Mouse (Mus musculus): ENCODE measurements at regions not wholly inside any gene's neighbourhood (a gene's known extent, or its start where the extent isn't known, plus 50 kb on each side); places are given as distances from the start of the nearest gene placed in this dataset.
A peak's percentile ranks its signal among the peaks of the same experiment; 100 is the strongest.

GRCm38 (mm10) chr9:32815473-32815872 is 179.5 kb downstream of the Ets1 start:
- Histone ChIP-seq H3K27ac (no peak overlapping the region), H3K27me3 (ENCODE audit: control insufficient read depth, insufficient read depth, low read length) (no peaks in the 10 kb centered on the region), H3K9ac (ENCODE audit: low read depth, low read length) (no peak overlapping the region), H3K4me3 (no peak overlapping the region), H3K4me1 (ENCODE audit: control insufficient read depth, insufficient read depth, low read length) (peaks cover 6% of the 10 kb centered on the region), H3K36me3 (ENCODE audit: control insufficient read depth, insufficient read depth, low read length) (0 out of 2 replicates have a peak, but pooled peaks cover 2% of the 10 kb centered on the region), H3K79me2 (replicated peaks; ENCODE audit: control insufficient read depth, insufficient read depth, low read length) (no peaks in the 10 kb centered on the region)
- WGBS: 74% methylated on average over 5 of the region's 5 CpGs
- no peak for TF ChIP-seq POLR2A (IDR thresholded peaks at IDR 0.05; ENCODE audit: insufficient read depth, low read depth, low read length)
- TF ChIP-seq CTCF (IDR thresholded peaks at IDR 0.05): no peak
- no peak for TF ChIP-seq EP300 (IDR thresholded peaks at IDR 0.05; ENCODE audit: insufficient read depth, low read depth, low read length)
- intact Hi-C loops (cut with DNase I): loop anchor here (10.0 kb wide), 1 partner anchor 61 kb away; no protein-coding TSS in a partner anchor
- DNase-seq: no peak

GRCm38 (mm10) chr9:32816649-32817425 is 180.8 kb downstream of the Ets1 start:
- intact Hi-C loops (cut with DNase I): loop anchor here (10.0 kb wide), 1 partner anchor 62 kb away; no protein-coding TSS in a partner anchor
- H3K4me3 ChIP-seq: no peak overlapping the region
- 36% methylated on average over 9 of the region's 9 CpGs for WGBS

GRCm38 (mm10) chr9:32817442-32818358 is 181.7 kb downstream of the Ets1 start:
- intact Hi-C loops (cut with DNase I): loop anchor here (10.0 kb wide), 1 partner anchor 63 kb away; no protein-coding TSS in a partner anchor
- no peak overlapping the region for H3K4me3 ChIP-seq

More at GRCm38 (mm10) chr9:32816649-32817425, 180.8 kb downstream of the Ets1 start:
- H3K9ac ChIP-seq (ENCODE audit: low read depth, low read length): no peak overlapping the region
- 0 out of 2 replicates have a peak, but pooled peaks cover 2% of the 10 kb centered on the region for H3K36me3 ChIP-seq (ENCODE audit: control insufficient read depth, insufficient read depth, low read length)
- TF ChIP-seq CTCF (IDR thresholded peaks at IDR 0.05) (no peak), EP300 (IDR thresholded peaks at IDR 0.05; ENCODE audit: insufficient read depth, low read depth, low read length) (peak; percentile 64), POLR2A (IDR thresholded peaks at IDR 0.05; ENCODE audit: insufficient read depth, low read depth, low read length) (peak; percentile 25; the same call in 1 of the 2 replicates)
- H3K27ac ChIP-seq: peak overlapping the region; percentile 61
- no peaks in the 10 kb centered on the region for H3K27me3 ChIP-seq (ENCODE audit: control insufficient read depth, insufficient read depth, low read length)
- peaks cover 6% of the 10 kb centered on the region for H3K4me1 ChIP-seq (ENCODE audit: control insufficient read depth, insufficient read depth, low read length)
- peak; percentile 61 to 71 for DNase-seq
- no peaks in the 10 kb centered on the region for H3K79me2 ChIP-seq (replicated peaks; ENCODE audit: control insufficient read depth, insufficient read depth, low read length)

DNA sequence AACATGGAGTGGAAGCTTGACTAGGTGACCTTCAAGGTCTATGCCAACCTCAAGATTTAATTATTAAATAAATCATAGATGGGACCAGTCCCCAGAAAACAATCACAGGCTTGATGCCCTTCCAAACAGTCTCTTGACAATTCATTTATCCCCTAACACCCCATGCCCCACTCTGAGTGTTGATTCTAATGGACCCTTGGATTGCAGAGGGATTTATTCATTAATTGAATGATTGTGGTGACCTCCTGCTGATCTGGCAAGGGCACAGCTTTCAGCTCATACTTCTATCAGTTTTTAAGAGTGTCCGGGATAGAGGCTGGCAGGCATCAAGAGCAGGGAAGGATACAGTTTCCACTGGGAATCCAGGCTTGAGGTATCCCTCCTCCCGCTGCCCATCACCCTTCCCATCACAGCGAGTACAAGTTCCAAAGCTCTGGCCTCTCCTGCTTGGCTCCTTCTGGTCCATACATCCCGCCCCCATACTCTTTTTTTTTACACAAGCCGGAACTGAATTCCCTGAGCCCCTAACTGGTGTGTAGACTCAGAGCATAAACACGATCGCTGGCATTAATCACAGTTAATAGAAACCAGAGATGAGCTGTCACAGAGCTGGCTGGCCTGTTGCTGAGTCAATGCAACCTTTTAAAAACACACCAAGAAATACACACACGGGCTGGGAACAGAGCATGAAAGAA is 187.6 kb downstream of the Ets1 start:
- H3K36me3 ChIP-seq (ENCODE audit: control insufficient read depth, insufficient read depth, low read length): no peaks in the 10 kb centered on the region
- DNase-seq: no peak
- H3K9ac ChIP-seq (ENCODE audit: low read depth, low read length): no peak overlapping the region
- intact Hi-C loops (cut with DNase I): no loop called here
- H3K4me1 ChIP-seq (ENCODE audit: control insufficient read depth, insufficient read depth, low read length): no peaks in the 10 kb centered on the region
- no peak overlapping the region for H3K27ac ChIP-seq
- no peak for TF ChIP-seq EP300 (IDR thresholded peaks at IDR 0.05; ENCODE audit: insufficient read depth, low read depth, low read length)
- no peak for TF ChIP-seq POLR2A (IDR thresholded peaks at IDR 0.05; ENCODE audit: insufficient read depth, low read depth, low read length)
- H3K27me3 ChIP-seq (ENCODE audit: control insufficient read depth, insufficient read depth, low read length): no peaks in the 10 kb centered on the region
- 51% methylated on average over 8 of the region's 8 CpGs for WGBS
- no peaks in the 10 kb centered on the region for H3K79me2 ChIP-seq (replicated peaks; ENCODE audit: control insufficient read depth, insufficient read depth, low read length)
- no peak overlapping the region for H3K4me3 ChIP-seq

More at GRCm38 (mm10) chr9:32817442-32818358, 181.7 kb downstream of the Ets1 start:
- no peak for DNase-seq
- Histone ChIP-seq H3K27me3 (ENCODE audit: control insufficient read depth, insufficient read depth, low read length) (no peaks in the 10 kb centered on the region), H3K4me1 (ENCODE audit: control insufficient read depth, insufficient read depth, low read length) (peaks cover 6% of the 10 kb centered on the region), H3K79me2 (replicated peaks; ENCODE audit: control insufficient read depth, insufficient read depth, low read length) (no peaks in the 10 kb centered on the region), H3K27ac (no peak overlapping the region; the same call in 1 of the 2 replicates), H3K36me3 (ENCODE audit: control insufficient read depth, insufficient read depth, low read length) (0 out of 2 replicates have a peak, but pooled peaks cover 2% of the 10 kb centered on the region), H3K9ac (ENCODE audit: low read depth, low read length) (no peak overlapping the region)
- TF ChIP-seq CTCF (IDR thresholded peaks at IDR 0.05) (no peak), EP300 (IDR thresholded peaks at IDR 0.05; ENCODE audit: insufficient read depth, low read depth, low read length) (no peak), POLR2A (IDR thresholded peaks at IDR 0.05; ENCODE audit: insufficient read depth, low read depth, low read length) (no peak)
- 76% methylated on average over 7 of the region's 7 CpGs for WGBS

DNA sequence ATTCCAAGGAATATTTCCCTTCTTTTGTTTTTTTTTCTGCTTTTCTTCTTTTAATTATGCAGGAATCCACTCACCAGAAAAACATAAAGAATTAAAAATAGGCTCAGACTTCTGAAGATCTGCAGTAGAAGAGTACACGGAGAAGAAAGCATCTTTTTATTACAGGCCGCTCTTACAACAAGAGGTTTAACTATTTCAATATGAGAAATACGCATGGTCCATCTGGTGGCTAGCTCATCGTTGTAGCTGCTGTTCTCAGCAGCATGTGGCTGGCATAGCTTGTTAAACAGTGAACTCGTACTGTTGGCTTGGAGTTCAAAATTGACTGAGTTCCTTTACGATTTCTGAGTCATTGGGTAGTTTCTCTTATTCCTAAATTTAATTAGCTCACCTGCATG is 188.1 kb downstream of the Ets1 start:
- TF ChIP-seq EP300 (IDR thresholded peaks at IDR 0.05; ENCODE audit: insufficient read depth, low read depth, low read length) (no peak), CTCF (IDR thresholded peaks at IDR 0.05) (no peak), POLR2A (IDR thresholded peaks at IDR 0.05; ENCODE audit: insufficient read depth, low read depth, low read length) (no peak)
- DNase-seq: no peak
- Histone ChIP-seq H3K27ac (no peak overlapping the region), H3K4me1 (ENCODE audit: control insufficient read depth, insufficient read depth, low read length) (no peaks in the 10 kb centered on the region), H3K36me3 (ENCODE audit: control insufficient read depth, insufficient read depth, low read length) (no peaks in the 10 kb centered on the region), H3K9ac (ENCODE audit: low read depth, low read length) (no peak overlapping the region), H3K4me3 (no peak overlapping the region), H3K27me3 (ENCODE audit: control insufficient read depth, insufficient read depth, low read length) (no peaks in the 10 kb centered on the region), H3K79me2 (replicated peaks; ENCODE audit: control insufficient read depth, insufficient read depth, low read length) (no peaks in the 10 kb centered on the region)
- intact Hi-C loops (cut with DNase I): no loop called here
- WGBS: 81% methylated on average over 6 of the region's 6 CpGs

Data from heart, adult 2 months (tissue).